Mouse (Mus musculus) urinary bladder, postnatal 14 days (tissue): Measurements from ENCODE around the gene Zc3hav1.
"Not testable (repeated sequence)": the region's sequence is repeated elsewhere in the genome, so short reads cannot be mapped to it uniquely, and the experiment has no call there.

Experiments used
- DNase-seq: peaks from one replicate; pipeline ENCODE4 v3.0.0; 2021; ENCODE audit warnings: low spot score

The Zc3hav1 gene

GRCm38 (mm10) chr6:38353811-38354722, at the start of gene Zc3hav1:
Zc3hav1 (minus strand) TSS chr6:38354603.
- DNase-seq, result peak; percentile 81

- DNase-seq, result no peak
These were observed 35.3 kb upstream of the Zc3hav1 start for GRCm38 (mm10) chr6:38389671-38390070.

- peak; percentile 87 for DNase-seq
These were observed 26.8 kb upstream of the Zc3hav1 start, which contains the start of gene Ttc26 for GRCm38 (mm10) chr6:38381129-38381771. Ttc26 (plus strand) TSS chr6:38381469.

- DNase-seq, result no peak
These were observed 26.3 kb upstream of the Zc3hav1 start for GRCm38 (mm10) chr6:38380764-38381128.

- no peak for DNase-seq
These were observed 19.9 kb upstream of the Zc3hav1 start for GRCm38 (mm10) chr6:38374271-38374670.

- no peak for DNase-seq
These were observed 15.5 kb upstream of the Zc3hav1 start for GRCm38 (mm10) chr6:38369945-38370344.

- DNase-seq, result no peak
These were observed 9.7 kb upstream of the Zc3hav1 start for GRCm38 (mm10) chr6:38364121-38364520.

GRCm38 (mm10) chr6:38363370-38363769, 9.0 kb upstream of the Zc3hav1 start:
- DNase-seq, result no peak

GRCm38 (mm10) chr6:38361937-38362336, 7.5 kb upstream of the Zc3hav1 start:
- no peak for DNase-seq

GRCm38 (mm10) chr6:38361065-38361464, 6.7 kb upstream of the Zc3hav1 start:
- no peak for DNase-seq

- no peak for DNase-seq
These were observed 5.5 kb upstream of the Zc3hav1 start for GRCm38 (mm10) chr6:38359736-38360499.

- not testable (repeated sequence) for DNase-seq
These were observed 4.8 kb upstream of the Zc3hav1 start for GRCm38 (mm10) chr6:38359044-38359735.

- DNase-seq, result no peak
These were observed 4.0 kb upstream of the Zc3hav1 start for GRCm38 (mm10) chr6:38358253-38359027.

- no peak for DNase-seq
These were observed 3.3 kb upstream of the Zc3hav1 start for GRCm38 (mm10) chr6:38357603-38358252.

- not testable (repeated sequence) for DNase-seq
These were observed 2.4 kb upstream of the Zc3hav1 start for GRCm38 (mm10) chr6:38356661-38357433.

GRCm38 (mm10) chr6:38355862-38356261, 1.5 kb upstream of the Zc3hav1 start:
- peak; percentile 30 for DNase-seq

- no peak for DNase-seq
These were observed 986 bp upstream of the Zc3hav1 start for GRCm38 (mm10) chr6:38355354-38355823.

- DNase-seq, result no peak
These were observed 435 bp upstream of the Zc3hav1 start for GRCm38 (mm10) chr6:38354723-38355353.

GRCm38 (mm10) chr6:38353181-38353580, 1.2 kb downstream of the Zc3hav1 start:
- no peak for DNase-seq
